Mouse (Mus musculus): ENCODE measurements at regions not wholly inside any gene's neighbourhood (a gene's known extent, or its start where the extent isn't known, plus 50 kb on each side); places are given as distances from the start of the nearest gene placed in this dataset.

DNA sequence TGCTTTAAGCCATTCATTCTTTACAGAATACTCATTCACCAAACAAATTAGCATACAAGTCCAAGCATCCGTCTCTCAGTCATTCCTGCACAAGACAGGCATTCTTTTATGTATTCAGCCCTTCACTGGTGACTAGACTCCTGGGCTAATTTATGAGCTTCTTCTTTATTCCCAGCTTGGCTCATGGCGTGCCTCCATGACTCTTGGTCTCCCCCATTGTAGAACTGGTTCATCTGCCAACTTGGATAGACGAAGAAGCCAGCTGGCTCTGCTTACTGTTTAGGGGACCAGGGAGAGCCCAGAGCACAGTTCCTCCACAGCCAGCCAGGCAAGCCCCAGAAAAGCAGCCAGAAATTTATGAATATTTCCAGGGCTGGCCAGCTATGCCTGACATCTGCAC, 421.2 kb upstream of the N6amt1 start:
- TF ChIP-seq CTCF (IDR thresholded peaks at IDR 0.05) (no peak), POLR2A (IDR thresholded peaks at IDR 0.05; ENCODE audit: insufficient read depth, low read depth, low read length) (no peak), EP300 (IDR thresholded peaks at IDR 0.05; ENCODE audit: insufficient read depth, low read depth, low read length) (no peak)

All from heart, adult 2 months (tissue).